Mouse (Mus musculus) liver, embryonic 13.5 days (tissue): Measurements from ENCODE around the gene Dock3. TPM values are rescaled to one million over a fixed set of nuclear protein-coding genes. Genes with fewer than 3 reads are reported as not detected.
A peak's percentile ranks its signal among the peaks of the same experiment; 100 is the strongest.

Experiments used
- ATAC-seq: fragments of 200-750 bp; cut with Nextera tagmentation; 2 replicates; pipeline ENCODE4 v1.8.0; 2017; ENCODE audit warnings: low read depth, mild to moderate bottlenecking, moderate number of reproducible peaks, moderate library complexity
- DNase-seq: peaks from one replicate; pipeline ENCODE4 v3.0.0; 2022
- H3K27ac ChIP-seq: fragments of 300-500 bp; sonication (generic); 2 replicates; pipeline ENCODE4 v1.5.1; 2015; ENCODE audit warnings: moderate library complexity, mild to moderate bottlenecking, inconsistent platforms
- H3K27me3 ChIP-seq: fragments of 300-500 bp; sonication (generic); 2 replicates; pipeline ENCODE4 v1.6.1; 2015; ENCODE audit warnings: mild to moderate bottlenecking, inconsistent platforms
- H3K36me3 ChIP-seq: fragments of 300-500 bp; sonication (generic); 2 replicates; pipeline ENCODE4 v1.6.1; 2015; ENCODE audit warnings: mild to moderate bottlenecking, inconsistent platforms
- H3K4me1 ChIP-seq: fragments of 300-500 bp; sonication (generic); replicated peaks from 2 replicates; pipeline ENCODE4 v1.6.1; 2015; ENCODE audit warnings: inconsistent platforms
- H3K4me2 ChIP-seq: fragments of 300-500 bp; sonication (generic); 2 replicates; pipeline ENCODE4 v1.6.1; 2015; ENCODE audit warnings: inconsistent platforms, mild to moderate bottlenecking, moderate library complexity
- H3K4me3 ChIP-seq: fragments of 300-500 bp; sonication (generic); replicated peaks from 2 replicates; pipeline ENCODE4 v1.5.1; 2015; ENCODE audit warnings: mild to moderate bottlenecking, inconsistent platforms
- H3K9ac ChIP-seq: fragments of 300-500 bp; sonication (generic); 2 replicates; pipeline ENCODE4 v1.6.1; 2015; ENCODE audit warnings: mild to moderate bottlenecking, inconsistent platforms
- H3K9me3 ChIP-seq: fragments of 300-500 bp; sonication (generic); replicated peaks from 2 replicates; pipeline ENCODE4 v1.6.1; 2016; ENCODE audit warnings: inconsistent platforms
- WGBS: fragments of 180-500 bp; shearing (Covaris S2); methylation state at CpG from one replicate; pipeline ENCODE4 v1.1.7; 2015; ENCODE audit not compliant: insufficient replicate concordance; 5-methylcytosine and 5-hydroxymethylcytosine counted together
- polyA plus RNA-seq: library from polyadenylated mRNA; unstranded; fragments of >200 nt; fragmentation: Nextera tagmentation; extraction: Ambion mirVana; gene quantifications from 2 replicates; pipeline ENCODE4 v1.2.1, GENCODE M21; 2015

Dock3 gene
- polyA plus RNA-seq, 1 experiment from 2014 or later = 0.09 TPM

- DNase-seq (no peak), ATAC-seq (no peak)
- no peak overlapping the region for H3K4me3 ChIP-seq
- H3K4me2 ChIP-seq = no peak overlapping the region
- H3K9me3 ChIP-seq = no peaks in the 10 kb centered on the region
- H3K27me3 ChIP-seq = no peaks in the 10 kb centered on the region
- 54% methylated on average over 4 of the region's 4 CpGs for WGBS
- no peaks in the 10 kb centered on the region for H3K36me3 ChIP-seq
- H3K4me1 ChIP-seq = no peaks in the 10 kb centered on the region
- no peak overlapping the region for H3K9ac ChIP-seq
- no peak overlapping the region for H3K27ac ChIP-seq
These were observed 328.5 kb downstream of the Dock3 start for GRCm38 (mm10) chr9:106903099-106903790.

- H3K4me1 ChIP-seq = no peaks in the 10 kb centered on the region
- H3K4me3 ChIP-seq = no peak overlapping the region
- no peaks in the 10 kb centered on the region for H3K27me3 ChIP-seq
- H3K36me3 ChIP-seq = no peaks in the 10 kb centered on the region
- DNase-seq (no peak), ATAC-seq (no peak)
- no peak overlapping the region for H3K9ac ChIP-seq
- no peak overlapping the region for H3K27ac ChIP-seq
- 69% methylated on average over 7 of the region's 7 CpGs for WGBS
- H3K4me2 ChIP-seq = no peak overlapping the region
- H3K9me3 ChIP-seq = no peaks in the 10 kb centered on the region
These were observed 330.1 kb downstream of the Dock3 start for GRCm38 (mm10) chr9:106901596-106901995.

GRCm38 (mm10) chr9:106898901-106899300 lies 332.8 kb downstream of the Dock3 start:
- no peak overlapping the region for H3K4me3 ChIP-seq
- 68% methylated on average over 1 of the region's 1 CpGs for WGBS
- no peak overlapping the region for H3K27ac ChIP-seq
- DNase-seq (no peak), ATAC-seq (no peak)
- H3K9me3 ChIP-seq = no peaks in the 10 kb centered on the region
- H3K9ac ChIP-seq = no peak overlapping the region
- H3K4me1 ChIP-seq = no peaks in the 10 kb centered on the region
- no peaks in the 10 kb centered on the region for H3K27me3 ChIP-seq
- H3K36me3 ChIP-seq = no peaks in the 10 kb centered on the region
- H3K4me2 ChIP-seq = no peak overlapping the region

- ATAC-seq (no peak), DNase-seq (no peak)
- H3K4me2 ChIP-seq = peak overlapping the region; percentile 31
- H3K36me3 ChIP-seq = peaks cover 25% of the 10 kb centered on the region
- H3K9ac ChIP-seq = peak overlapping the region; percentile 4; the same call in 1 of the 2 replicates
- no peaks in the 10 kb centered on the region for H3K9me3 ChIP-seq
- peaks cover 36% of the 10 kb centered on the region for H3K4me1 ChIP-seq
- H3K27ac ChIP-seq = no peak overlapping the region
- WGBS = 59% methylated on average over 3 of the region's 3 CpGs
- H3K4me3 ChIP-seq = peak overlapping the region; percentile 2; the same call in 1 of the 2 replicates
- no peaks in the 10 kb centered on the region for H3K27me3 ChIP-seq
These were observed 338.4 kb downstream of the Dock3 start for GRCm38 (mm10) chr9:106893327-106893726.

- H3K4me2 ChIP-seq = peak overlapping the region; percentile 75
- WGBS = 2% methylated on average over 9 of the region's 9 CpGs
- no peaks in the 10 kb centered on the region for H3K27me3 ChIP-seq
- peaks cover 33% of the 10 kb centered on the region for H3K36me3 ChIP-seq
- peaks cover 44% of the 10 kb centered on the region for H3K4me1 ChIP-seq
- no peaks in the 10 kb centered on the region for H3K9me3 ChIP-seq
- H3K4me3 ChIP-seq = peak overlapping the region; percentile 90
- H3K27ac ChIP-seq = peak overlapping the region; percentile 84
- no peak for DNase-seq
- H3K9ac ChIP-seq = peak overlapping the region; percentile 74
- ATAC-seq = no peak
These were observed 339.2 kb downstream of the Dock3 start for GRCm38 (mm10) chr9:106892552-106892875.

- Histone ChIP-seq H3K4me1 (peaks cover 47% of the 10 kb centered on the region), H3K4me2 (peak within 1 kb of the TSS; percentile 85), H3K9me3 (no peaks in the 10 kb centered on the region), H3K27me3 (no peaks in the 10 kb centered on the region), H3K36me3 (peaks cover 34% of the 10 kb centered on the region), H3K27ac (peak within 1 kb of the TSS; percentile 86), H3K9ac (peak within 1 kb of the TSS; percentile 97), H3K4me3 (peak within 1 kb of the TSS; percentile 90)
- peak; percentile 98 for DNase-seq
- WGBS = under 1% methylated on average over 59 of the region's 59 CpGs
- peak; percentile 96 for ATAC-seq
These were observed 339.7 kb downstream of the Dock3 start, which contains the start of gene Manf for GRCm38 (mm10) chr9:106891829-106892551. Manf (minus strand) TSS chr9:106891979.

- WGBS = under 1% methylated on average over 17 of the region's 17 CpGs
These were observed 340.4 kb downstream of the Dock3 start for GRCm38 (mm10) chr9:106891341-106891741.

GRCm38 (mm10) chr9:106890496-106891240 lies 341.0 kb downstream of the Dock3 start:
- H3K4me2 ChIP-seq = peak overlapping the region; percentile 85
- 66% methylated on average over 8 of the region's 8 CpGs for WGBS
- peaks cover 51% of the 10 kb centered on the region for H3K4me1 ChIP-seq
- DNase-seq = no peak
- no peaks in the 10 kb centered on the region for H3K27me3 ChIP-seq
- no peak for ATAC-seq
- no peaks in the 10 kb centered on the region for H3K9me3 ChIP-seq
- H3K9ac ChIP-seq = peak overlapping the region; percentile 97
- peak overlapping the region; percentile 90 for H3K4me3 ChIP-seq
- peak overlapping the region; percentile 86 for H3K27ac ChIP-seq
- H3K36me3 ChIP-seq = peaks cover 34% of the 10 kb centered on the region

More at GRCm38 (mm10) chr9:106891341-106891741, 340.4 kb downstream of the Dock3 start:
- Histone ChIP-seq H3K27ac (peak overlapping the region; percentile 86), H3K9ac (peak overlapping the region; percentile 97), H3K27me3 (no peaks in the 10 kb centered on the region), H3K4me3 (peak overlapping the region; percentile 90), H3K4me2 (peak overlapping the region; percentile 85), H3K36me3 (peaks cover 34% of the 10 kb centered on the region), H3K4me1 (peaks cover 47% of the 10 kb centered on the region), H3K9me3 (no peaks in the 10 kb centered on the region)
- no peak for ATAC-seq
- DNase-seq = no peak

- Histone ChIP-seq H3K4me2 (peak overlapping the region; percentile 85), H3K9me3 (no peaks in the 10 kb centered on the region), H3K9ac (peak overlapping the region; percentile 68), H3K4me1 (peaks cover 64% of the 10 kb centered on the region), H3K27me3 (no peaks in the 10 kb centered on the region), H3K27ac (no peak overlapping the region), H3K4me3 (0 out of 2 replicates have a peak overlapping the region, but pooled peaks have one; percentile 2), H3K36me3 (peaks cover 47% of the 10 kb centered on the region)
- no peak for DNase-seq
- ATAC-seq = no peak
- WGBS = 83% methylated on average over 9 of the region's 9 CpGs
These were observed 342.4 kb downstream of the Dock3 start for GRCm38 (mm10) chr9:106889321-106889720.

GRCm38 (mm10) chr9:106888346-106888745 lies 343.4 kb downstream of the Dock3 start:
- Histone ChIP-seq H3K4me1 (peaks cover 69% of the 10 kb centered on the region), H3K9me3 (no peaks in the 10 kb centered on the region), H3K4me3 (peak overlapping the region; percentile 86), H3K4me2 (peak overlapping the region; percentile 85), H3K36me3 (peaks cover 55% of the 10 kb centered on the region), H3K27me3 (no peaks in the 10 kb centered on the region), H3K27ac (peak overlapping the region; percentile 90), H3K9ac (peak overlapping the region; percentile 68)
- 95% methylated on average over 3 of the region's 3 CpGs for WGBS
- ATAC-seq (no peak), DNase-seq (no peak)
